Mouse (Mus musculus) cerebellum, adult 2 months (tissue): ENCODE results near the gene Gm9508. TPM values are rescaled to one million over a fixed set of nuclear protein-coding genes. Genes with fewer than 3 reads are reported as not detected.
"Not testable (repeated sequence)": the region's sequence is repeated elsewhere in the genome, so short reads cannot be mapped to it uniquely, and the experiment has no call there.

Experiments
- DNase-seq, 2 experiments: peaks; one replicate each; pipeline ENCODE4 v3.0.0; 2021
- H3K27ac ChIP-seq: fragments of 200-500 bp; 2 replicates; pipeline ENCODE4 v1.5.1; 2012; ENCODE audit warnings: low read length, control low read depth, inconsistent platforms; ENCODE audit not compliant: insufficient read depth
- H3K27me3 ChIP-seq: fragments of 200-500 bp; 2 replicates; pipeline ENCODE4 v1.6.1; 2012; ENCODE audit warnings: inconsistent platforms, mild to moderate bottlenecking, low read length, moderate library complexity; ENCODE audit not compliant: control insufficient read depth, insufficient read depth
- H3K4me1 ChIP-seq: fragments of 200-500 bp; 2 replicates; pipeline ENCODE4 v1.6.1; 2011; ENCODE audit warnings: low read length; ENCODE audit not compliant: control insufficient read depth, insufficient read depth
- H3K4me3 ChIP-seq: fragments of 200-500 bp; replicated peaks from 2 replicates; pipeline ENCODE3; 2011; ENCODE audit warnings: mild to moderate bottlenecking, low read depth, low read length, control low read depth; ENCODE audit not compliant: insufficient read depth
- CTCF ChIP-seq: fragments of 200-500 bp; IDR thresholded peaks from 2 replicates; pipeline ENCODE4 v1.5.1; 2011; ENCODE audit warnings: low read depth, mild to moderate bottlenecking, control low read depth, low read length, moderate library complexity, borderline replicate concordance; ENCODE audit not compliant: insufficient read depth
- POLR2A ChIP-seq: fragments of 200-500 bp; IDR thresholded peaks from 2 replicates; pipeline ENCODE4 v1.6.1; 2011; ENCODE audit warnings: low read length, control low read depth, borderline replicate concordance; ENCODE audit not compliant: insufficient read depth
- WGBS: fragments of 180-500 bp; shearing (Covaris S2); methylation state at CpG from one replicate; pipeline ENCODE4 v1.1.7; 2018; 5-methylcytosine and 5-hydroxymethylcytosine counted together
- polyA plus RNA-seq: library from polyadenylated mRNA; depleted of rRNA; stranded (reverse); fragments of >200 nt; gene quantifications from 2 replicates; pipeline ENCODE4 v1.2.3, GENCODE M21; 2012; rRNA removed

Gene Gm9508
- not detected in 2 replicates for polyA plus RNA-seq

DNA sequence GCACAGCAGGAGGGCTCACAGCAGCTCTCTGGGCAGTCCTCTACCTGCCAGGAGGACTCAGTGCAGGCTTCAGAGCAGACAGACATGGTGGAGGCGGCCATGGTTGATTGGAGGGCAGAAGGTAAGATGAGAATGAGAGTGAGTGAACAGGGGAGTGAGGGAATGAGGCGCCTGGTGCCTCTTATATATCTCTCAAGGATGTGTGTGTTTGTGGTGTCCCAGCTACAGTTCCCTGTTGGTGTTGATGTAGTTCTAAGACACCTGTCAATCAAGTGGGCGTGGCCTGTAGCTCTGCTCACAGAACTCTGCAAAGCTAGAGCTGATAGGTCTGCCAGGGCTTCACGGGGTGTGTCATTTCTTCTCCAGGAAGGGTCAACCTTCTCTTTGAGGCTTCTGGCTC is at the start of gene Gm9508:
Gm9508 (minus strand) TSS at position 101 of the 400 bp plus-strand sequence.
- Histone ChIP-seq H3K4me3 (no peak within 1 kb of the TSS), H3K27me3 (no peaks in the 10 kb centered on the region), H3K27ac (no peak within 1 kb of the TSS), H3K4me1 (no peaks in the 10 kb centered on the region)
- TF ChIP-seq POLR2A (no peak), CTCF (no peak)
- DNase-seq, result no peak
- WGBS, result 39% methylated on average over 4 of the region's 4 CpGs

DNA sequence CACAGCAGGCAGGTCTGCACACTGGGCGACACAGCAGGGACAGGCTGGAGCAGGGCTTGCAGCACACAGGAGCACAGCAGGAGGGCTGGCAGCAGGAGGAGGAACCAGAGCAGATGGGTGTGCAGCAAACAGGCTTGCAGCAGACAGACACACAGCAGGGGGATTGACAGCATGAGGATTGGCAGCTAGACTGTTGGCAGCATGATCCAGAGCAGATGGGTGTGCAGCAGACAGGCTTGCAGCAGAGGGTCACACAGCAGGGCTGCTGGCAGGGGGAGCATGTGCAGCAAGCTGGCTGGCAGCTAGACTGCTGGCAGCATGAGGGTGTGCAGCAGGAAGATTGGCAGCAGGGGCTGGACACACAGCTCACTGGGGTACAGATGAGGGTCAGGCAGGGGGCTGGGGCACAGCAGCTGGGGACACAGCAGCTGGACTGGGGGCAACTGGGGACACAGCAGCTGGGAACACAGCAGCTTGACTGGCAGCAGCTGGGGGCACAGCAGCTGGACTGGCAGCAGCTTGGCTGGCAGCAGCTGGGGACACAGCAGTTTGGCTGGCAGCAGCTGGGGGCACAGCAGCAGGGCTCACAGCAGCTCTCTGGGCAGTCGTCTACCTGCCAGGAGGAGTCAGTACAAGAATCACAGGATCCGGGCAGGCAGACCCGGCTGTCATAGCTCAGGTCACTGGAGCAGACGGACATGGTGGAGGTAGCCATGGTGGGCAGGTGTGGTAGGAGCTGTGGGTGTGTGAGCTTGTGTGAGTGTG is 45.1 kb upstream of the Gm9508 start, which contains the start of gene Gm18596:
Gm18596 (minus strand) TSS at position 715 of the 765 bp plus-strand sequence.
- 35% methylated on average over 5 of the region's 5 CpGs for WGBS
- H3K4me3 ChIP-seq, H3K27me3 ChIP-seq, H3K4me1 ChIP-seq, H3K27ac ChIP-seq: not testable (repeated sequence)
- DNase-seq, result peak in 1 of 2 experiments; percentile 18

DNA sequence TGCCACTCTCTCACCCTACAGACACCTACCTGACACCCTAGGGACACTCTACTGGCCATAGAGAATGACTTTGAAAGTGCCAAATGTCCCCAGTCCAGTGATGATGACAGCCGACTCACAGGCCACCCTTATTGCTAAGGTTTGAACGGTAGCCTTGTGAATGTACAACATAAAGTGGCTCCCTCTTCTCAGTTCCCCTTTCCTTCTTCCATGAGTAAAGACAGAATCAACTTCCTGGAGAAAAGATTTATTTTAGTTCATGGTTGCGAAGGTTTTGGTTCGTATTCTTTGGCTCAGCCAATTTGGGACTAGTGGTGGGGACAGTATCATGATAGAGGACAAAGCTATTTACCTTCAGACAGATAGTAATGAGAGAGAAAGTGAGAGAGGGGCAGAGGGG is 41.9 kb upstream of the Gm9508 start:
- DNase-seq, result no peak
- Histone ChIP-seq H3K27me3 (no peaks in the 10 kb centered on the region), H3K27ac (no peak overlapping the region), H3K4me3 (no peak overlapping the region), H3K4me1 (no peaks in the 10 kb centered on the region)
- TF ChIP-seq POLR2A, result no peak
- no peak for TF ChIP-seq CTCF
- WGBS, result 91% methylated on average over 4 of the region's 4 CpGs

DNA sequence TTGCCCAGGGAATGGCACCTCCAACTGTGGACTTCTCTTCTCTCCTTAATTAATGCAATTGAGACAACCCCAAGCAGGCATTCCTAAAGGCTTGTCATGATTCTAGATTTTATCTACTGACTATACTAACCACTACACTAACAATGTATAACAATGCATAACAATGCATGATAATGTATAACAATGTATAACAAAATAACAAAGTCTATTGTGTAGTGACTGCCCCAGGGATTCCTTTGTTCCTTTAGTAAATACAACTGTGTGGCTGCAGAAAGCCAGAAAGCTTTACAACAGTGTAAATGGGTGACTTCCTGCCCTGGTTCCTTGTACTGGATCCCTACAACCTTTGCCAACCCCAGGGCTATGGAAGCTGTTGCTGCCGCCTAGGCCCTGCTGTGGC is 38.9 kb upstream of the Gm9508 start:
- WGBS, result 84% methylated on average over 1 of the region's 1 CpGs
- no peak overlapping the region for H3K27ac ChIP-seq

DNA sequence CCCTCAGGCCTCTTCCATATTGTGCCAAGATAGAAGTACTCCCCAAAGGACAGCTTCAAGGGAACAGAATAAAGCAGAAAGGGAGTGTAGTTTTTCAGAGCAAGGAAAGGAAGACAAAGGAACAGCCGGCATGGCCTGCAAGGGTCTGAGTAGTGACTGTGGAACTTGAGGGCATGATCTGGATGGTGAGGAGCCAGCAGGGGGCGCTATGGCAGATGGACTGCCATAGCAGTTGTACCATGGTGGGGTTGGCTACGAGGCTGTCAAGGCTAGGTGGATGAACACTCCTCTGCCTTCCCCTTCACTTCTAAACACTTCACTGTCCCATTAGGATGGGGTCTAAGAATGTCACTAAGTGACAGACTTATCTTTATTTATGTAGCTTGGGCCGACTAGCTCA is 32.2 kb upstream of the Gm9508 start:
- Histone ChIP-seq H3K4me3 (no peak overlapping the region), H3K4me1 (no peaks in the 10 kb centered on the region), H3K27ac (no peak overlapping the region), H3K27me3 (no peaks in the 10 kb centered on the region)
- 60% methylated on average over 4 of the region's 4 CpGs for WGBS
- no peak for DNase-seq
- TF ChIP-seq POLR2A, result no peak
- TF ChIP-seq CTCF, result no peak

More for the DNA sequence above, 38.9 kb upstream of the Gm9508 start:
- Histone ChIP-seq H3K27me3 (no peaks in the 10 kb centered on the region), H3K4me3 (no peak overlapping the region), H3K4me1 (no peaks in the 10 kb centered on the region)
- no peak for DNase-seq
- TF ChIP-seq POLR2A, result no peak

DNA sequence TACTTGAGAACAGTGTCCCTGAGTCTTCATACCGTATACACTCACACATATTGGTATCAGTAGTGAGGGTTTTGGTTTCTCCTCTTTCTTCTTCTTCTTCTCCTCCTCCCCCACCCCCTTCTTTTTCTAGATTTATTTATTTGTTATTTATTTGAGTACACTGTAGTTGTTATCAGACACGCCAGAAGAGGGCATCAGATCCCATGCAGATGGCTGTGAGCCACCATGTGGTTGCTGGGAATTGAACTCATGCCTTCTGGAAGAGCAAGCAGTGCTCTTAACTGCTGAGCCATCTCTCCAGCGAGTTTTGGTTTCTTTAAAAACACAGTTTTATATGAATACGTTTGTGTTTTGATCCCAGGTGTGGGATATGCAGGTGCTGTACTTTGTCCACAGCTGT is 31.2 kb upstream of the Gm9508 start:
- H3K27ac ChIP-seq, result no peak overlapping the region
- TF ChIP-seq CTCF, result no peak
- TF ChIP-seq POLR2A, result no peak
- WGBS, result 79% methylated on average over 4 of the region's 4 CpGs
- no peak for DNase-seq
- H3K27me3 ChIP-seq, result no peaks in the 10 kb centered on the region
- no peaks in the 10 kb centered on the region for H3K4me1 ChIP-seq
- no peak overlapping the region for H3K4me3 ChIP-seq

DNA sequence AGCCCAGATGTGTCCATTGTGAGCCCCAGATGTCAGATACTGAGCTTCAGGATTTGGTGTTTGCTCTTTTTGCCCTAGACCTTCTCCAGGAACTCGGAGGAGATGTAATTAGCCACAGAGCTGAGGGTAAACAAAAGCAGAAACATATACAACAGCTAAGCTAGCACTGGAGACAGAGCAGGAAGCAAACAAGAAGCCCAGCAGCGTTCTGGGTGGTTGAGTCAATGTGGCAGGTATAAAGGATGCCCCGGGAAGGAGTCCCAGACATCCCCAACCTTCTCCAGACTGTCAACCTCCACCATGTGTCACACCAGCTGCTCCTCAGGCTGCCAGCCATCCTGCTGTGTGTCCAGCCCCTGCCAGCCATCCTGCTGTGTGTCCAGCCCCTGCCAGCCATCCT is 29.2 kb upstream of the Gm9508 start, which contains the start of gene Gm10100:
Gm10100 (plus strand) TSS at position 301 of the 400 bp plus-strand sequence.
- Histone ChIP-seq H3K4me3 (no peak within 1 kb of the TSS), H3K4me1 (no peaks in the 10 kb centered on the region), H3K27me3 (no peaks in the 10 kb centered on the region), H3K27ac (no peak within 1 kb of the TSS)
- 13% methylated on average over 3 of the region's 3 CpGs for whole genome bisulfite sequencing
- peak; percentile 8 to 25 for DNase-seq
- no peak for TF ChIP-seq POLR2A
- TF ChIP-seq CTCF, result no peak

DNA sequence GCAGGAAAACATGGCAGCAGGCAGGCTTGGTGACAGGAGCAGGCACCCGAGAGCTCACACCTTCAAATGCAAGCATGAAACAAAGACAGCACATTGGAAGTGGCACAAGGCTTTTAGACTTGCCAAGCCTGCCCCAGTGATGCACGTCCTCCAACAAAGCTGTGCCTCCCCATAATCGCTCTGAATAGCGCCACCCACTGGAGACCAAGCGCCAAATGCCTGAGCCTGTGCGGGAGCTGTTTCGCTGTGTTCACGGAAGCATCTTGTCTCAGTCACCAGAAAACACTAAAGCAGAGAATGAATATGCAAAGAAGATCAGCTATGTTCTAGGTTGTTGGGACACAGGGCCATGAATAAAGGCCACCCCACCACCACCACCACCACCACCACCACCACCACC is 27.8 kb upstream of the Gm9508 start:
- WGBS, result 72% methylated on average over 8 of the region's 8 CpGs
- Histone ChIP-seq H3K27me3 (no peaks in the 10 kb centered on the region), H3K4me1 (no peaks in the 10 kb centered on the region), H3K27ac (no peak overlapping the region), H3K4me3 (no peak overlapping the region)
- TF ChIP-seq CTCF (no peak), POLR2A (no peak)
- no peak for DNase-seq

DNA sequence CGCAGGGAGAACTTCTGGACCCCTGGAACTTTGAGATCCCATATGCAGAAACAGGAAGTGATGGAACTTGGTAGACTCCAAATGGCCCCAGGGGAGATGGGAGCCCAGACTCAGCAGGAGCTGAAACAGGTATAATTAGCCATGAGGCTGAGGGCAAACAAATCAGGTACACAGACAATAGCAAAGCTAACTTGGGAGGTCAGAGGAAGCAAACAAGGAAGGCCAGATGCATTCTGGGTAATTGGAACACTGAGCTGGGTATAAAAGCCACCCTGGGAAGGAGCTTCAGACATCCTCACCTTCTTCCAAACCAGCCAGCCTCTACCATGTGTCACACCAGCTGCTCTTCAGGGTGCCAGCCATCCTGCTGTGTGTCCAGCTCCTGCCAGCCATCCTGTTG is 23.3 kb upstream of the Gm9508 start, which contains the start of gene Krtap12-1:
Krtap12-1 (plus strand) TSS at position 301 of the 400 bp plus-strand sequence.
- H3K4me1 ChIP-seq, H3K4me3 ChIP-seq, DNase-seq, H3K27me3 ChIP-seq, H3K27ac ChIP-seq: not testable (repeated sequence)
- 97% methylated on average over 1 of the region's 1 CpGs for WGBS
